Mouse (Mus musculus): Measurements from ENCODE around the gene Atxn2.
"Not testable (repeated sequence)": the region's sequence is repeated elsewhere in the genome, so short reads cannot be mapped to it uniquely, and the experiment has no call there.

Atxn2 gene

DNA sequence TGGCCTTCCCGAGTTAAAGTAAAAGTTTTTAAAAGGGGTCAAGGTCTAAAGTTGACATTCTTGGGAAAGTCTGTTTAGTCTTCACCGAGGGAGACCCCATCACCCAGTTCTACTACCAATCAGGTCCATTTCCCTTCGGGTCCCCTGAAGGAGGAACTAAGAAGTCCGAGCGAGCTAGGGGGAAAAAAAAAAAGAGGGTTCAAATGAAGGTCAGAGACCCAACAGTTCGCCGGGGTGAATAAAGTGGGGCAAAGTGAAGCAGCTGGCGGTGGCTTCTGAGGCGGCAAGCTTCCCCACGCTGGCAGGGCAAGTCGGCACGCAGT lies 325 bp upstream of the Atxn2 start:
- peak; percentile 31 for DNase-seq (ENCODE audit: low read depth)

DNA sequence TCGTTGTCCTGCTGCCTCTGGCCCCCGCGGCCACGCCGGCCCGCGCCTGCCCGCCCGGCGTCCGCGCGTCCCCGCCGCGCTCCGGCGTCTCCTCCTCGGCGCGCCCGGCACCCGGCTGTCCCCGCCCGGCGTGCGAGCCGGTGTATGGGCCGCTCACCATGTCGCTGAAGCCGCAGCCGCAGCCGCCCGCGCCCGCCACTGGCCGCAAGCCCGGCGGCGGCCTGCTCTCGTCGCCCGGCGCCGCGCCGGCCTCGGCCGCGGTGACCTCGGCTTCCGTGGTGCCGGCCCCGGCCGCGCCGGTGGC lies 743 bp downstream of the Atxn2 start:
- DNase-seq (ENCODE audit: low read depth): no peak

DNA sequence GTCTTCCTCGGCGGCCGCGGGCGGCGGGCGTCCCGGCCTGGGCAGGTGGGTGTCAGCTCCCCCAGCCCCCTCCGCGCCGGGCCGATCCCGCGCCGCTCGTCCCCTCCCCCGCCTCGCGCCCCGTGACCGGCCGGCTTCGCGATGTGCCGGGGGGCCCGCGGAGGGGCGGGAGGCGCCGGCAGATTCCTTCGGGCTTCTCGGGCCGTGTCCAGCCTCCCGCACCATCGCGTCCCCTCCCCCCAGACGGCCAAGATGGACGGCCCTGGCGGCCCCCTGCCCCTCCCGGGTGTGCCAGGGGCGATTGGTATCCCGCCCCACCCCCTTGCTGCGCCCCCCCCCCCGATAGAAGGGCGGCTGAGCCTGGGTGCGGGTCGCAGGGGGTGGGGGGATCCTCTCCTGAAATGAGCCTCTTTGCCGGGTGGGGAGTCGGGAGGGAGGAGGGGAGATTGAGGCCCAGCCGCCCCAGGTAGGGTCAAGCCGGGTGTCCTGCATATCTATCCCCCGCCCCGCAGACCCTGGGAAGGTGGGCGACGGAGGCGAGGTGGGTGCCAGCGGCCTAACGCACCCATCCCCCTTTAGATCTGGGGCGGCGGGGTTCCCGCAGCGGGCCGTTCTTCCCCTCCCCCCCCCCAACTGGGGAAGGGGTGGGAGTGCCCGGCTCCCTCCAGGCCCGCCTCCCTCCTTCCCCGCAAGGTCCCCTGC lies 1.2 kb downstream of the Atxn2 start:
- DNase-seq (ENCODE audit: low read depth): no peak

DNA sequence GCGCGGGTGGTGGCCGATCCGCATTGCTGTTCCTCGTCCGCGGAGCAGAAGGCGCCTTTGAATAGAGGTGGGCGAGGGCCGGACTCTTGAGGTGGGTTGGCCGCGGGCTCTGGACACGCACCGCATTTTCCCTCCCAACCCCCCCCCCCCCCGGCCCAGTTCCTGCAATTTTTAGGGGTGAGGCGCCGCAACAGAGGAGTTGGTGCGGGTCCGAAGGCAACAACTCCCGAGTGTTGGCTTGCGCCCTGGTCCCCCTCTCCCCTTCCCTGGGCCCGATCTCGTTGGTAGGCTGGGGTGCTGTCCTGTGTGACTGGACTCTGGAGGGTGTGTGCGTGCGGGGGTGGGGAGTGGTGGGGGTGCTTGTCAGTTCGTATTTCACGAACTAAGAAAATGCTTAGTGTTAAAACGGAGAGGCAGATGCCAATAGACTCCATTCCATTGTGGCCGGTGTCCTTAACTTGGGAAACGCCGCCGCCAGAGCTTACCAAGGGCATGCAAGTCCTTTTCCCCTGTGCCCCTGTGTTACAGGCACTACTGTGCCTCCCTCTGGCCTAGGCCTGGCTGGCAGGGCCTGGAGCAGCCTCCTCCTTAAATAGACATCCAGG lies 1.9 kb downstream of the Atxn2 start:
- DNase-seq (ENCODE audit: low read depth): no peak

DNA sequence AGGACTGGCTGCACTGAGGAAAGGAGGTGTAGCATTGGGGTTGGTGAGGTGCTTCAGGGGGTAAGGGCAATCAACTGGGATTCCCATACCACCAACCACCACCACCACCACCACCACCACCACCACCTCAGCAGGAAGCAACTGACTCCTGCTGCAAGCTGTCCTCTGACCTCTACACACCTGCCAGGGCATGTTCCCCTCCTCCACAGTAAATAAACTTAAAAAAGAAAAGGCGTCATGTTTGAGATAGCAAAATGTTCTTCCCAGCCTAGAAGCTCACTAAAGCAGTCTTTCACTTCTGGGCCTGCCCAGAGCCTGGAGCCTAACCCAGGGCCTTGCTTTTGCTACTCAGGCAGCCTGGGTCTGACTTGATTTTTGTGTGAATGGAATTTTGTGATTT lies 3.2 kb downstream of the Atxn2 start:
- DNase-seq (ENCODE audit: low read depth): no peak

DNA sequence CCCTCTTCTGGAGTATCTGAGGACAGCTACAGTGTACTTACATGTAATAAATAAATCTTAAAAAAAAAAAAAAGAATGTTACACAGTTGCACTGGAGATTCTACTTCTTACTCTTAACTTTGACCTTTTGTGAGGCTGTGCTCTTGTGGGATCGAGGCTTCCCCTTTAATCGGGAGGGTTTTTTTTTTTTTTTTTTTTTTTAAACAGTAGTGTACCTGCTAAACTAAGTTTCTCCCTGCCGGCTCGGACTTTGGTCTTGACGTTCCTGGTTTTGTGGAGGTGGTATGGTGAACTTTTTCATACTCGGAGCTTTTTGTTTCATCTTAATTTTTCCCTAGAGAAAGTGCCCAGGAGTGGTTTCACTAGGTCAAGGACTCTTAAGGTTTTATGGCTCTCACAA lies 3.8 kb downstream of the Atxn2 start:
- no peak for DNase-seq (ENCODE audit: low read depth)

DNA sequence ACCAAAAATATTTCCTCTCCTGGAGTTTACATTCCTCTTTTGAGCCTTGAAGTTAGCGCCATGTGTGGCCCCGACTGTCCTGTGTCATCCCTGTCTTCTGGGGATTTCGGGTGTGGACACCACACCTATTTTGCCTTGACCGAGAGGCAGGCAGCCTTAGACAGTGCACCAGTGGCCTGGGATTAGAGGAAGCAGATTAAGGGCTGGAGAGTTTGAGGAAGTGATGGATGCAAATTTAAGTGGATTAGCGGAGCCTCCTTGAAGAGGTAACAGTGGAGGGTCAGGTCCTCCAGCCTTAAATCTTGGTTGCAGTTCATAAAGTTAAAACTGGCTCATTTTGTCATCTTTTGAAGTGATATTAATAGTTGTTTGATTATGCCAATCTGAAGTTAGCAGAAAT lies 7.3 kb downstream of the Atxn2 start:
- no peak for DNase-seq (ENCODE audit: low read depth)

DNA sequence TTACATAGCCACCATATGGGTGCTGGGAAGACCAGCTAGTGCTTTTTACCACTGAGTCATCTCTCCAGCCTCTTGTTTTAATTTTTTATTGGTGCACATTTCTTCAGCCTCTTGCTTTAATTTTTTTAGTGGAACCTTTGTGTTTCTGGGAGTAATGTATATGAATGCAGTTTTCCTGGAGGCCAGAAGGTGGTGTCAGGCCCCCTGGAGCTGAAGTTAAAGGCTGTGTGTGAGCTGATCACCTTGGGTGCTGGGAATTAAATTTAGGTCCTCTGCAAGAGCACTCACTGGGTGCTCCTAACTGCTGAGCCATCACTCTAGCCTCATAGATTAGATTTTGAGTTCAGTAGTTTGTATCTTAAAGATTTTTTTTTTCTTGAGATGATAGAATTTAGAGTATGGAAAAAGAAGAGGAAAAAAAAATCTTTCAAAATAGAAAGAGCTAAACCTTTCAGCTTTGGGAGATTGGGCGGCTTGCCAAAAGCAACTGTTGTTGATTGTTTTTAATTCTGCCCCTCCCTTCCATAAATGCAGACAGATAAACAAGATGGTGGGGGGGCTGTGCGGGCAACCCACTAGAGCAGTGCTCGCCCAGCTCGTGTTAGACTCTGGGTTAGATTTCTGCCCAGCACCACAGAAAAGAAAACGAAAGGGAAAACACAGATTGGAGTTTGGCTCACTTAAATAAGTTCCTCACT lies 9.9 kb downstream of the Atxn2 start:
- no peak for DNase-seq (ENCODE audit: low read depth)

DNA sequence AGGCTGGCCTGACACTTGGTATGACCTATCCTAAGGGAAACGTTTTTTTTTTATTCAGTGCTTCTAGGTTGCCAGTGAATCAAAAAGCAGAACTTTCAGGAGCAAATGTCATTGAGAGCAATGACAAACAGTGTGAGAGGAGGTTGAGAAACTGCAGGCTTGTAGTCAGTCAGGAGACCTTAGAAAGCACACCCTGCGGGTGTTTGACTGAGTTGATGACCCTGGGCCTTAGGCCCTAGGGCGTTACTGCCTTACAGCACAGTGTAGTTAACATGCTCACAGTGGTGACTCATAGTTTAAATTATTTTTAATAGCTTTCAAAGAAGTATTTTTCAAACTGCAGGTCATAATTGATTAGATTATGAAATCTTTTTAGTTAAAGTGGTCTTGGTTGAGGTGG lies 10.7 kb downstream of the Atxn2 start:
- no peak for DNase-seq (ENCODE audit: low read depth)

DNA sequence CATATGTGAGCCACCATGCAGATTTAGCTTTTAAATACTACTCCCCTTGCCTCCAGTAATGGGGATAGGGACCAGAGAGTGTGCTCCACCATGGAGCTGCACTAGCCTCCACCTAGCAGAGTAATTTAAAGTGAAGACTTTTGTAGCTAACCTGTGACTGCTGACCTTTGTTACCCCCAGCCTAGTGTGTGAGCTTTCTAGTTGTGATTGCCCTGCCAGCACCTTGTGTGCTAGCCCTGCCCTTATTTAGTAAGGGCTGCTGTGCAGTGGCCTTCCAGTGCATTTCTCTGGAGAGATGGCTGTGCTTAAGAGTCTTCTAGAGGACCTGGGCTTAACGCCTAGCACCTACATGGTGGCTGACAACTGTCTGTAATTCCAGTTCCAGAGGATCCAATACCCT lies 13.5 kb downstream of the Atxn2 start:
- no peak for DNase-seq (ENCODE audit: low read depth)

DNA sequence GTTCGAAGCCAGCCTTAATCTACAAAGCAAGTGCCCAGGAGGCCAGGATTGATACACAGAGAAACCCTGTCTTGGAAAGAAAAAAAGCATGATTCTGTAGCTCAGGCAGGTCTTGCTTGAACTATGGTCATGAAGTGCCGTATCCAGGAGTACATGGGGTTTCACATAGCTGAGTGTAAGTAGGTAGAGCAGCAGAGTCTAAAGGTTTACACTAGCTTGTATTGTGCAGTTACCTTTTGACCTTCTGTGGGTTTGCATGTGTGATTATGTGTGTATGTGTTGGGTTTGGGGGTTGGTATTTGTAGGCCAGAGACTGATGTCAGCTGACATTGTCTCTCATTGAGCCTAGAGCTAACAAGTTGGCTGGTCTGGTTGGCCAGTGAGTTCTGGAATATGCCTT lies 18.9 kb downstream of the Atxn2 start:
- DNase-seq (ENCODE audit: low read depth): no peak

DNA sequence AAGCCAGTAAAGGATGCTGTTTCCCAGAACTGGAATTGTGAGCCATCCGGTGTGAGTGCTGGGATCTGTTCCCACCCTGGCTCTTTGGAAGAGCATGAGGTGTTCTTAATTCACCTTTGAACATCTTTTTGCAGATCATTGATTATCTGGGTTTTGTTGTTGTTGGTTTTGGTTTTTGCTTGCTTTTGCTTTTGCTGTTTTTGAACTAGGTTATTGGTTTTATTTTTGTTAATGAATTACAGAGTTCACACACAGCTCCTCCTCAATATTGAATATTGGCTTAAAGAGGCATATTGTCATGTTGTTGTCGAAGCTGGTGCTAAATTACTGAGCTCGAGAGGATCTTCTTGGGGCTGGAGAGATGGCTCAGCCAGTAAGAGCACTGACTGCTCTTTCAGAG lies 25.5 kb downstream of the Atxn2 start:
- DNase-seq (ENCODE audit: low read depth): no peak

DNA sequence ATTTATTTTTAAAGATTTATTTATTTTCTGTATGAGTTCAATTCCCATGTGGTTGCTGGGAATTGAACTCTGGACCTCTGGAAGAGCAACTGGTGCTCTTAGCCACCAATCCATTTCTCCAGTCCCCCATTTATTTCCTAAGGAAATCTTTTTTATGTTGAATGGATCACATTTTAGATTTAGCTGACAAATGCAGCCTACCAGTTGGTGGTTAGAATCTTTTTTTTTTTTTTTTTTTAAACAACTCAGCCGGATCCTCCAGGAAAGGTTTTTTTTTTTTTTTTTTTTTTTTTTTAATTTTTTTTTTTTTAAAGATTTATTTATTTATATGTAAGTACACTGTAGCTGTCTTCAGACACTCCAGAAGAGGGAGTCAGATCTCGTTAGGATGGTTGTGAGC lies 27.0 kb downstream of the Atxn2 start:
- DNase-seq (ENCODE audit: low read depth): not testable (repeated sequence)

DNA sequence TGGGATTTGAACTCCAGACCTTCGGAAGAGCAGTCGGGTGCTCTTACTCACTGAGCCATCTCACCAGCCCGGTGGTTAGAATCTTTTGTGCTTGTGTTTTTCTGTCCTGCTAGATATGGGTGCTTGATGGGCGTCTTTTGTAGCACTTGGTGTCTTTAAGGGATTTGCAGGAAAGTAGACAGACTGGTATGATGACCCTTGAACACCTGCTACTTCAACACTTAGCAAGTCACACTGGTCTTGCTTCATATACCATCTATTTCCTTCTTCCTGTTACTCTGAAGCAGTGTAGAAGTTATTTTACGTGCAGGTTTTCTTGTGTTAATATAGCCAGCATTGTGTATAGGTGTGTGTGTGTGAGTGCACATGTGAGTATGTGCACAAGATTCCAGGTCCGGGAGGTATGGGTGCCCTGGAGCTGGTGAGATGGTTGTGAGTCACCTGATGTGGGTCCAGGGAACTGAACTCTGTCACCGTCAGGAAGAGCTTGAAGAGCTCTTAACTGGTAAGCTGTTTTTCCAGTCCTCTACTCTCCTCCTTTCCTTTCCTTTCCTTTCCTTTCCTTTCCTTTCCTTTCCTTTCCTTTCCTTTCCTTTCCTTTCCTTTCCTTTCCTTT lies 27.5 kb downstream of the Atxn2 start:
- no peak for DNase-seq (ENCODE audit: low read depth)

DNA sequence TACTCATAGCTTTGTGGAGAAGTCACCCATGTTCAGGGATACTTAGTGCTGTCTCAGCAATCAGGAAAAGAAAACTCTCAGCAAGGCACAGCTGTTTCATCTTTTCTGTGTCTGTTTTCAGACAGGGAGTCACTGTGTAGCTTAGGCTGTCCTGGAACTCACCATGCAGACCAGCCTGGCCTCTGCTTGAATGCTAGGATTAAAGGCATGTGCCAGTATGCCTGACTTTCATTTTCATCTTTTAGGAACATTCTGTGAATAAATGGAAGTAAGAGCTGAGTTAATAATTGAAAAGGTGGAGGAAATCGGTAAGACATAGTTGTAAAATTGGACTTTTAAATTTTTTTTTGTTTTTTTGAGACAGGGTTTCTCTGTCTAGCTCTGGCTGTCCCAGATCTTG lies 29.4 kb downstream of the Atxn2 start:
- no peak for DNase-seq (ENCODE audit: low read depth)

DNA sequence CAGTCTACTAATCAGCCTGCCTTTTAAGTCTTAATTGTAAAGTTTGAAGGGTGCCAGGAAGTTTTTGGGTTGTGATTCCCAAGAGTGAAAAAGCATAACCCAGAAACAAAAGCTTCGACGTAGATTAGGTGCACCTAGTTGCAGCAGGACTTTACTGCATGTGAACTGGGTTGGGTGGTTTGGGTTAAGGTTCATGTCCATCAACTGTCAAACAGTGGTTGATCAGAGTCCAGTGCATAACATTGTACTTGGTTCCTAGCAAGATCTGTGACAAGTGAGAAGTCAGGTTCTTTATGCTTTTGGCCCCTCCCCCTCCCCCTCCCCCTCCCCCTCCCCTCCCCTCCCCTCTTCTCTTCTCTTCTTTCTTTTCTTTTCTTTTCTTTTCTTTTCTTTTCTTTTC lies 31.8 kb downstream of the Atxn2 start:
- no peak for DNase-seq (ENCODE audit: low read depth)

DNA sequence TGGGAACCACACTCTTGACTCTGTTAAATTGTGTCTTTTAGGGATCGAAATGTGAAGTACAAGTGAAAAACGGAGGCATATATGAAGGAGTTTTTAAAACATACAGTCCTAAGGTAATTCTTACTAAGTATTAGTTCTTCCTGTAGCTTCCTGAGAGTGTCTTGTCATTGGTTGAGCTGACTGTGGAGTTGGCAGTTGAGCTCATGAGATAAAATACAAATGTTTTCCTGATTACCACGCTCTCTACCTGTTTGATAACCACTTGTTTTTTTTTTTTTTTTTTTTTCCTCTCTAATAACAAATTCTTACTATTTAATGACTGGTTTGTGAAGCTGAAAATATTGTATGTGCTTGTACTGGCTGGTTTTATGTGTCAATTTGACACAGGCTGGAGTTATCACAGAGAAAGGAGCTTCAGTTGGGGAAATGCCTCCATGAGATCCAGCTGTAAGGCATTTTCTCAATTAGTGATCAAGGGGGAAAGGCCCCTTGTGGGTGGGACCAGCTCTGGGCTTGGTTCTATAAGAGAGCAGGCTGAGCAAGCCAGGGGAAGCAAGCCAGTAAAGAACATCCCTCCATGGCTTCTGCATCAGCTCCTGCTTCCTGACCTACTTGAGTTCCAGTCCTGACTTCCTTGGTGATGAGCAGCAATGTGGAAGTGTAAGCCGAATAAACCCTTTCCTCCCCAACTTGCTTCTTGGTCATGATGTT lies 36.9 kb downstream of the Atxn2 start:
- not testable (repeated sequence) for DNase-seq (ENCODE audit: low read depth)

DNA sequence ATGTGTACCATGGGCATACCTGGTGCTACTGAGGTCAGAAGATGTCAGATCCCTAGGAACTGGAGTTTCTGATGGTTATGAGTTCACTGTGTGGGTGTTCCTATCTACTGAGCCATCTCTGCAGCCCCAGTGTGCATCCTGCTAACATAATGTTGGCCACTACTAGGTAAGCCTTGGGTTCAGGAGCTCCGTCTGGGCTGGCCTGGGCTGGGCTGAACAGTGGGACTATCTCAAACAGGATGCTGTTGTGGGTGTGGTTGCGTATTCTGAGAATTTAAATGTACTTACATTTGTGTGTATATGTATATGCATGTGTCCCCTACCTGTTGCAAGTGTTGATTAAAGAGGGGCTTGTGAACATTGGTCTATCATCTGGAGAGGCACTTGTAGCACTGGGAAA lies 38.5 kb downstream of the Atxn2 start:
- no peak for DNase-seq (ENCODE audit: low read depth)

DNA sequence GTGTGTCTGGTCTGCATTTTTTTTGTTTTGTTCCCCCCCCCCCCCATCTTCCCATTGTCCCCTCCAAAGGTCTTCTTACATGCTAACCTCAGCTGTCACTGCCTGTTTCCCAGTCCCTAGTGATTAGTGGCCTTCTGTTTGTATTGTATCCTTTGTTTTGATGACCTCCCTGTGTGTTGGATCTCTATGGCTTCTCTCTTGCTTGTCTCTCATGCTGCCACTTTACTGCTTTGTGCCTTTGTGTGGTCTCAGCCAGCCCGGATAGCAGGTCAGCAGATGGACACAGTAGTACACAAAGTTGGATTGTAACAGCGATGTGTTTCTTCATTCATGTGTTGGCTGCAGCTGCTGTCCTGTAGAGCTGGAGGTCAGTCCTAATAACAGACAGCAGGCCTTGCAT lies 46.8 kb downstream of the Atxn2 start:
- DNase-seq (ENCODE audit: low read depth): no peak

DNA sequence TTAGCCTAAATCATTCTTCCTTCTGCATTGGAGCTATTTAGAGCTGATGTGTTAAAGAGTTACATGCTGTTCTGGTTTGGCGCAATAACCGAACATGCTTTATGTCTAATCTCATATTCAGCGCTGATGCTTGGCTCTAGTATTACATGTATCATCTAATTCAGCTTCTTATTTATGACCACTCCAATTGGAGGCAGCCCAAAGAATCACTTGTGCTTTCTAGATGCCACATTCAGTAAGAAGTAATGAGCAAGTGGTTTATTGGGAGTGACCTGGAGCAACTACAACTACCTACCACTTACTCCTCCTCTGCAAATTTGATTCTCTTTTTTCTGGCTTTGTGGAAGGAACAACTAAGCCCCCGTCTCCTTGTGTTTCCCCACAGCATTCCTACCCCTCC lies 47.2 kb downstream of the Atxn2 start:
- DNase-seq (ENCODE audit: low read depth): no peak

DNA sequence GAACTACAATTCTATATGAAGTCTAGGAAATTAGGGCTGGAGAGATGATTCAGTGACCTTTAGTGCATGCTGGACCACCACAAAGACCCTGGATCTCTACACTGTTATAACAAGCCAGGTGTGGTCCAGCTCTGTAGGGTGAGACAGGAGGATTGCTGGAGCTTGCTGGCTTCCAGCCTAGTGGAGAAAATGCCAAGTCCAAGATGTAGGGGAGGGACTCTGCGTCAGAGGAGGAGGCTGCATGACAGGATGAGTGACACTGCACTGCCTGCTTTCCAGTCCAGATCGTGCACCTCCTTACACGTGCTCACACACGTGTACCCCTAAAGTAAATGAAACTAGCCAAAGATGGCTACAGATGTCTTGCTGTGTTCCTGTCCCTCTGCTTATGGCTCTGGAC lies 48.8 kb downstream of the Atxn2 start:
- DNase-seq (ENCODE audit: low read depth): no peak

DNA sequence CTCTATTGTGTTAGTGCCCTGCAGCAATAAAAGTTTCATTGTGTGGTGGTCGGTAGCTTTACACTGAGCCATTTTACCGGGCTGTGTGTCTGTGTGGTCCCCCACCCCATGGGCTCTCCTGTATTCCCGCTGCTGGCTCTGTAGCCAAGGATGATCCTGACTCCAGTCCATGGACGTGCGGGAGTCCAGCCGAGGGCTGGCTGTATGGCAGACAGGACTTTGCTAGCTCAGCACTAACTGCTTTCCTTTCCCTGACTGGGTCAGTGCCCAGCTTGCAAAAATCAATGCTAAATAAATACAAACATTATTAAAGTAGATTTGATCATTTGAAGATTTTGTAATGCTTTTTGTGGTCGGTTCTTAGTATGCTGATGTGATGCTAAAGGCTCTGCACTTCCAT lies 50.3 kb downstream of the Atxn2 start:
- DNase-seq (ENCODE audit: low read depth): no peak

DNA sequence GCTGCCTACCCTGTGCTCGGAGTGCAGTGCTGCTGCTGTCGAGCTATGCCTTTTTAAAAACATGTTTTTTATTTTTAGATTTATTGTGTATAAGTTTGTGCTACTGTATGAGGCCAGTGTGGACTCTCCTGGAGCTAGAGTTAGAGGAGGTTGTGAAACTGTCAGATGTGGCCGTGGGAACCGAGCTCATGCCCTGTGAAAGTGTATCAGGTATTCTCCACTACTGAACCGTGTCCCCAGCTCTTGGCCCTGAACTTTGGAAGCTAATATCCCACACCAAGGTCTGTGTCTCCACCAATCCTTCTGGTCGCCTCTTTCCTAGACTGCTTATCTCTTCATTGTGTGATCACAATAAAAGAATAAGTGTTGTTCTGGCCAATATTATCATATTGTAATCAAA lies 51.8 kb downstream of the Atxn2 start:
- no peak for DNase-seq (ENCODE audit: low read depth)

Data from c-Kit-positive CD71-negative TER-119-negative erythroid progenitor cells, embryonic 14.5 days (primary cell).